Mouse (Mus musculus) gastrocnemius, adult 2 months (tissue): ENCODE measurements around the gene Ice1. TPM values are rescaled to one million over a fixed set of nuclear protein-coding genes. Genes with fewer than 3 reads are reported as not detected.

Experiments used
- DNase-seq: peaks from one replicate; pipeline ENCODE4 v3.0.0; 2022
- H3K27ac ChIP-seq: fragments of 200-600 bp; 2 replicates; pipeline ENCODE4 v1.8.1; 2022; ENCODE audit warnings: mild to moderate bottlenecking
- H3K4me3 ChIP-seq: fragments of 200-600 bp; 2 replicates; pipeline ENCODE4 v1.8.1; 2022; ENCODE audit warnings: mild to moderate bottlenecking, moderate library complexity
- CTCF ChIP-seq: fragments of 200-600 bp; IDR thresholded peaks from 2 replicates; pipeline ENCODE4 v1.8.1; 2022; ENCODE audit warnings: antibody characterized with exemption, mild to moderate bottlenecking, moderate library complexity
- intact Hi-C: fragments of 180-260 bp; cut with DNase I; formaldehyde crosslinking; loops from one replicate; pipeline ENCODE4 v1.15.1; 2025
- total RNA-seq, 2 experiments: library from RNA; stranded (reverse); gene quantifications; 2 replicates each; pipeline ENCODE4 v1.2.3; 2021

Ice1 gene
- total RNA-seq, 2 experiments from 2014 or later = 17.1 to 22.8 TPM

GRCm38 (mm10) chr13:70655570-70655969 is 18.1 kb upstream of the Ice1 start:
- DNase-seq = no peak
- Histone ChIP-seq H3K27ac (no peak overlapping the region), H3K4me3 (no peak overlapping the region)
- TF ChIP-seq CTCF = no peak
- intact Hi-C loops = no loop called here

GRCm38 (mm10) chr13:70654091-70654770 is 16.8 kb upstream of the Ice1 start:
- H3K4me3 ChIP-seq = no peak overlapping the region
- H3K27ac ChIP-seq = peak overlapping the region; percentile 62
- intact Hi-C loops = no loop called here
- no peak for TF ChIP-seq CTCF
- DNase-seq = peak; percentile 42

- intact Hi-C loops = no loop called here
- Histone ChIP-seq H3K27ac (no peak overlapping the region), H3K4me3 (no peak overlapping the region)
- no peak for DNase-seq
- no peak for TF ChIP-seq CTCF
These were observed 16.0 kb upstream of the Ice1 start for GRCm38 (mm10) chr13:70653457-70653856.

GRCm38 (mm10) chr13:70650011-70650436 is 12.6 kb upstream of the Ice1 start:
- no peak for DNase-seq
- H3K4me3 ChIP-seq = no peak overlapping the region
- TF ChIP-seq CTCF = no peak
- intact Hi-C loops = no loop called here
- H3K27ac ChIP-seq = no peak overlapping the region

GRCm38 (mm10) chr13:70645968-70646505 is 8.6 kb upstream of the Ice1 start:
- intact Hi-C loops = loop anchor here (5.0 kb wide), 1 partner anchor 361 kb away; no protein-coding TSS in a partner anchor
- H3K27ac ChIP-seq = no peak overlapping the region
- H3K4me3 ChIP-seq = no peak overlapping the region
- DNase-seq = no peak
- TF ChIP-seq CTCF = no peak

- TF ChIP-seq CTCF = no peak
- intact Hi-C loops = loop anchor here (1.0 kb wide), 1 partner anchor 196 kb away; no protein-coding TSS in a partner anchor
- no peak for DNase-seq
- Histone ChIP-seq H3K27ac (no peak overlapping the region), H3K4me3 (no peak overlapping the region)
These were observed 6.6 kb upstream of the Ice1 start for GRCm38 (mm10) chr13:70644083-70644462.

GRCm38 (mm10) chr13:70643408-70644082 is 6.1 kb upstream of the Ice1 start:
- TF ChIP-seq CTCF = peak; percentile 70
- H3K4me3 ChIP-seq = no peak overlapping the region
- no peak overlapping the region for H3K27ac ChIP-seq
- intact Hi-C loops = loop anchor here (1.0 kb wide), 2 partner anchors 124 to 197 kb away; no protein-coding TSS in a partner anchor
- DNase-seq = peak; percentile 60

GRCm38 (mm10) chr13:70641941-70642340 is 4.5 kb upstream of the Ice1 start:
- H3K4me3 ChIP-seq = no peak overlapping the region
- intact Hi-C loops = no loop called here

GRCm38 (mm10) chr13:70641381-70641780 is 3.9 kb upstream of the Ice1 start:
- TF ChIP-seq CTCF = no peak
- Histone ChIP-seq H3K4me3 (no peak overlapping the region), H3K27ac (no peak overlapping the region)
- intact Hi-C loops = no loop called here
- DNase-seq = no peak

More at GRCm38 (mm10) chr13:70641941-70642340, 4.5 kb upstream of the Ice1 start:
- no peak overlapping the region for H3K27ac ChIP-seq
- peak; percentile 38; the same call in 1 of the 2 replicates for TF ChIP-seq CTCF
- DNase-seq = no peak

GRCm38 (mm10) chr13:70639639-70640038 is 2.2 kb upstream of the Ice1 start:
- Histone ChIP-seq H3K27ac (no peak overlapping the region), H3K4me3 (no peak overlapping the region)
- no peak for TF ChIP-seq CTCF
- no peak for DNase-seq
- intact Hi-C loops = loop anchor here (5.0 kb wide), 1 partner anchor 47 kb away; no protein-coding TSS in a partner anchor

- intact Hi-C loops = loop anchor here (2.0 to 5.0 kb wide), 2 partner anchors 27 to 45 kb away; no protein-coding TSS in a partner anchor
These were observed 343 bp upstream of the Ice1 start for GRCm38 (mm10) chr13:70637662-70638291.

GRCm38 (mm10) chr13:70636706-70637105 is 728 bp downstream of the Ice1 start:
- no peak for DNase-seq
- H3K27ac ChIP-seq = peak overlapping the region; percentile 97
- intact Hi-C loops = loop anchor here (2.0 to 5.0 kb wide), 2 partner anchors 26 to 44 kb away; no protein-coding TSS in a partner anchor
- H3K4me3 ChIP-seq = peak overlapping the region; percentile 93
- TF ChIP-seq CTCF = no peak

More at GRCm38 (mm10) chr13:70637662-70638291, 343 bp upstream of the Ice1 start:
- peak overlapping the region; percentile 93 for H3K4me3 ChIP-seq
- peak; percentile 70 for TF ChIP-seq CTCF
- H3K27ac ChIP-seq = peak overlapping the region; percentile 97
- peak; percentile 94 for DNase-seq
